Mouse (Mus musculus) stomach, postnatal 0 days (tissue): ENCODE measurements around the gene D8Ertd738e.

ENCODE experiments used
- CTCF ChIP-seq: IDR thresholded peaks from 2 replicates; pipeline ENCODE4 v1.5.1; 2016; ENCODE audit warnings: antibody characterized with exemption, low read depth, mild to moderate bottlenecking, moderate library complexity
- EP300 ChIP-seq: optimal IDR thresholded peaks from 2 replicates; pipeline ENCODE3; 2016; ENCODE audit warnings: antibody characterized with exemption

DNA sequence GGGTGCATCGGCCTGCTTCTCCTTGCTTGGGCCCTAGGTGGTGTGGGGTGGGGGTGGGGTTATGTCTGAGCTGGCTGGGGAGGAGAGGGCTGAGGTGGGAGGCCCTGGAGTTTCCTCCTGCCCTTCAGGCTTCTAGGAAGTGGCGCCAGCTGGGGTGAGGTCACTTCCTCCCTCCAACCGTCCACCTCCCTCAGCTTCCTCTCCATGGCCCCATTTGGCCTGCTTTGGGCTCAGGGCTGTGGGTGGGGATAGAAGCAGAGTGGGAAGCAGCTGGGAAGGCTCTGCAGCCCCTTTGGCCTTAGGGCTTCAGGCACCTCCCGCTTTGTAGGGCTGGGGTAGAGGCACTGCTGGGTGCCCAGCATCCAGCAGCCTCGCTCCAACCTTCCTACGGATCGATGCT, 41.7 kb downstream of the D8Ertd738e start:
- no peak for TF ChIP-seq CTCF
- no peak for TF ChIP-seq EP300
